Mouse (Mus musculus) ZHBTc4 (cell line): ENCODE measurements around the gene Efemp2.

Experiments
- DNase-seq: peaks from one replicate; pipeline ENCODE4 v3.0.0-alpha.2; 2011; ENCODE audit warnings: low read depth, low spot score

Gene Efemp2

DNA sequence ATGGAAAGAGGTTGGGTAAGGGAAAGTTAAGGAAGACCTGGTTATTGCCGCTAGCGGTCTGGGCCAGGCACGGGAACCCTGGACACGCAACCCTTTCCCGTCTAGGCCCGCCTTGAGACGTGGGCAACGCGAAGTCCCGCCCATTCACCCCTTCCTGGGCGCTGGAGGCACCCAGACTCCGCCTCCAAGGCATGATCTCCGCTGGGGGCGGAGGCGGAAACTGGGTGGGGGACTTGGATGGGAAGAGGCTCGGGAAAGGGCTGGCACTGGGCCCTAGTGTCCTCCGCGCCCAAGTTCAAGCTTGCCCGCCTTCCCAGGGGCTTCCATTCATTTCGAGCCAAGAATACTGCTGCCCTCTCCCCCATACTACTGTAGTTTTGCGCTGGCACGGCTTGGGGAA lies at the start of gene Efemp2:
Gene Efemp2 (plus strand): TSS at position 235 of the 400 bp plus-strand sequence.
- DNase-seq = peak; percentile 91

DNA sequence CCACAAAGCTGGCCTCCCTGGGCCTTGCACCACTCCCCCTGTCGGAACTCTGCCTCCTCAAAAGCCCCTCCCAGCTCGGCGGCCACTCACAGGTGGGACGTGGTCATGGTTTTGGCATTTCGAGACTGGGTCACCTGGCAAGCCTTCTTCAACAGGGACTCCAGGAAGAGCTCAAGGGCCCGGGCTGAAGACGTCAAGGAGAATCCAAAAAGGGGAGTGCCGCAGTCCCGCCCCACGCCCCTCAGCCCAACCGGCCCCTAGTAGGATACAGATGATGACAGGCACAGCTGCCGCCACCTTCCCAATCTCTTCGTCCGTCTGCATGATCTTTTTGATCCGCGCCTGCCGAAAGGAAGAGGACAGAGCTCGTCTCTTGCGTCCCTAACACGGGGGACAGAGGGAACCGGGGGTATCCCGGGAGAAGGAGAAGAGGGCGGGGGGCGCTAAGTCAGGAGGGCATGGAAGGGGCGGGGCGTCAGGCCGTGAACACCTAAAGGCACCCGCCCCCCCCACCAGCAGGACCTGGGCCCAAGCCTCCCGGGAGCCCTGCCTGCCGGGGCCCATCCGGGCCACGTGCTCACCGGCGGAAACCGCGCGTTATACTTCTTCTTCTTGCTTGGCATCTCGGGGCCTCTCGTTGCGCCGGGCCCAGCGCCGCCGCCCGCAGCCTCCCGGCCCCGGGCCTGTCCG lies 49.5 kb upstream of the Efemp2 start:
- DNase-seq = peak; percentile 82

DNA sequence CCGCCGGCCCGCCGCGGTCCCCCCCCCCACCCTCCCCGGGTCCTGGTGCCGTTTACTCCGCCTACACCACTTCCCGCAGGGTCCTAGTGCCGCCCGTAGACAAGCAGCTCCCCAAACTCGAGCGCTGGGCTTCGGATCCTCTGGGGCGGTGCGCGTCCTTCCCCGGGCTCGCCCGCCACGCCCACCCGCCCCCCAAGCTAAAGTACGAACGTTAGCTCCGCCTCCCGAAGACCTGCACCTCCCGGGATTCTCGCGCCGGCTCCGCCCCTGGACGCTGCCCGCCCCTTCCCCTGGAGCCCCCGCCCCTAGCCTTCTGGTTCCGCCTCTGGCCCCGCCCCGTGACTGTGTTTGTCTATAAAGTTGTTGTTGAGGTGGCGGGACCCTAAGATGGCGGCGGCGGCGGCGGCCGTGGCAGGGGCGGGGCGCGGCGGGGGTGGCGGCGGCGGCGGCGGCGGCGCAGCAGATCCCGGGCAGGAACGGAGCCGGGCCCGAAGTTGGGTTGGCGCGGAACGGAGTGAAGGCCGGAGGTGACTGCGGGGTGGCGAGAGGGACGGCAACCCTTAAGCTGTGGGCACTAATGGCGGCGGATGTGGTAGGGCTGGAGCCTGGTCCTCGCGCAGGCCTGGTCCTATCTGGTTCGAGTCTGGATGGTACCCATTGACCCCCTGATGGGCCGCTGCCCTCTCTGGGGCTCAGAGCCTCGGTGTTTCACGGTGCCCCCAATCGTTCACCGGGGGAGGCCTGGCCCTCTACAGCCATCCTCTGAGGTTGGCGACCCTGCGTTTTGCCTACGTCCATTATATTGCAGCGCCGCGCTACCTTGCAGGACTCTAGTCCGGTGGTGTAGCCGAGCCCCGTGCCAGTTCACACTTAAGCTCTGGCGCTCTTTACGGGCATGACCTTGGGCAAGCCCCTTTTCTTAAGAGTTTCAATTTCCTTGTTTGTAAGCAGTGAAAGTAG lies 48.7 kb upstream of the Efemp2 start, which contains the start of the genes Drap1 and AI837181:
Gene Drap1 (minus strand): TSS at position 198 of the 960 bp plus-strand sequence.
Gene AI837181 (plus strand): TSS at position 363 of the 960 bp plus-strand sequence.
- peak; percentile 98 for DNase-seq

GRCm38 (mm10) chr19:5425906-5426565 lies 47.7 kb upstream of the Efemp2 start:
- DNase-seq = no peak

- no peak for DNase-seq
Observed at GRCm38 (mm10) chr19:5426640-5427290, 47.0 kb upstream of the Efemp2 start.

GRCm38 (mm10) chr19:5428083-5428482 lies 45.7 kb upstream of the Efemp2 start:
- DNase-seq = peak; percentile 40

DNA sequence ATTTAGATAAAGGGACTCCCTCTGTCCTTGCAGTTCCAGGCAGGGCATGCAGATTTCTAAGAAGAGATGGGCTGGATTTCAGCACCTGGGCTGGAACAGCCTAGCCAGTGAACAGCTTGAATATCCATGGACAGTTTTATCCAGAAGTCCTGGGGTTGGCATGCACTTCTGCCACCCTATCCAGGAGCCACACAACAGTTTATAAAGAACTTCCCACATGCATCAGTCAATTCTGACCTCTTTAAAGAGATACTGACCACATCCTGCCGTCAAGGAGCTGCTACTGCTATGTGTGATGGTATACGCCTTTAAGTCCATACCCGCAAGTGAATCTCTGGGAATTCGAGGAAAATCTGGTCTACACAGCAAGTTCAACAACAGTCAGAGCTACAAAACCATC lies 44.5 kb upstream of the Efemp2 start:
- no peak for DNase-seq

- no peak for DNase-seq
Observed at GRCm38 (mm10) chr19:5429806-5430205, 43.9 kb upstream of the Efemp2 start.

GRCm38 (mm10) chr19:5430408-5430807 lies 43.3 kb upstream of the Efemp2 start:
- DNase-seq = no peak

- DNase-seq = no peak
Observed at GRCm38 (mm10) chr19:5431911-5432464, 41.8 kb upstream of the Efemp2 start.

DNA sequence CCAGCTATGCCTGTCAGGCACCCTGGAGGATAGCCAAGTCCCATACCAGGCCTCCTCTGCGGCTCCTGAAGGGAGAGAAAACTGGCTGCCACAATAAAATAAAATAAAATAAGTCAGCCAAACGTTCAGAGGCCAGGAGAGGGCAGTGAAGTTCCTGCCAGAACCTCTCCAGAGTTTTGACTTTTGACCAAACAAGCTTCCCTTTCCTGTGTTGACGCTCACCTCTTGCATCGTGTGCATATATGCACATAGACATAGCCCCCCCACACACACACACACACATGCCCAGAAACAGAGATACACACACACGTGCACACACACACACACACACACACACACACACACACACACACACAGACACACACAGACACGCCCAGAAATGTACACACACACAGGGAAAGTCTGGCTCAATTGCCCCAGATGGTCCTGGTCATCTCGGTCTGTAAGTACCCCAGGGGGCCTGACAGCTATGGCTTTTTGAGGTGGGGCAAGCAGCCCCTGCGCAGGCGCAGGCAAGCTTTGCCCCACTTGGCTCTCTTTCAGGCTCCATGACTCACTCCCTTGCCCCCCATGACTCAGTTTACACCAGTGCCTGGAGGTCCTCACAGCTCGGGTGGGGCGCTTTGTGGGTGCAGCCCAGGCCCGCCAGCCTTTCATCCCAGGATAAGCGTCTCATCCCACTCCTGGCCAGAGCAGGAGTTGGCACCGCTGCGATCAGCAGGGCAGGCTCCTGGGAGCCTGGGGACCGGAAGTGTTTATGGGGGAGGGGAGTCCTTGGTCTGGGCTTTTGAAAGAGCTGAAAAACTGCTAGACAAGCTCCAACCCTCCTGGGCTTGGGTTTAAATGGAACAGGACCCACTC lies 40.5 kb upstream of the Efemp2 start:
- peak; percentile 53 for DNase-seq

DNA sequence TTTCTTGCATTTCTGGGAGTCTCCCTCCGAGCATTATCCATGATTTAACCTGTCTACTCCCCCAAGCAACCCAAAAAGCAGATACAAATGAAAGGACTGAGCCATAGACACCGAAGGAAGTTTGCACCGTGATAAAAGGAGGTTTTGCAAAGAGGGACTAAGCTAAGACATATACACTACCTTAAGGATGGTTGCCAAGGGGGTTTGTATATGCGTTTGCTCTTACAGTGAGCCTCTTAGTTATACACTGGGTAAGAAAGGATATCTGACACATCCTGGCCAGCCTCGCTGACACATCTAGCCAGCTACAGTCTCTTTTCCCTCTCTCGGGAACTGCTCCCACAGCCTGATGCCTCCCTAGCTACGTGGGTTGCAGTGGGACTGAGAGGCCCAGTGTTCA lies 39.8 kb upstream of the Efemp2 start:
- DNase-seq = no peak

- DNase-seq = no peak
Observed at GRCm38 (mm10) chr19:5444371-5444908, 29.3 kb upstream of the Efemp2 start.

GRCm38 (mm10) chr19:5444954-5445353 lies 28.8 kb upstream of the Efemp2 start:
- peak; percentile 20 for DNase-seq

DNA sequence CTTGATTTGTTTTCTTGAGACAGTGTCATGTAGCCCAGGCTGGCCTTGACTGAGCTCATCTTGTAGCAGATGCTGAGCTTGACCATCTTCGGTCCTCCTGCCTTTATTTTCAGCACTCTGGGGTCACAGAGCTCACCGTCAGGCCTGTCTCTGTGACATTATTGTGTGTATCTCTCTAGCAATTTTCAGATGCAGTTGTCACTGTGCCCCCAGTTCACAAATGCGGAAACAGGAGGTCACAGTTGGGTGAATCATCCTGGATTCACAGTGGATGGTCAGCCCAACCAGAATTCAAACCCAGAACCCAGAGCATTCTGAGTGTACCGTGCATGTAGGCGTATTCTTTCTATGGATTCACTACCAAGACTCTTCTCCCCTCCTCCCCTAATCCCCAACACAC lies 28.0 kb upstream of the Efemp2 start:
- no peak for DNase-seq

DNA sequence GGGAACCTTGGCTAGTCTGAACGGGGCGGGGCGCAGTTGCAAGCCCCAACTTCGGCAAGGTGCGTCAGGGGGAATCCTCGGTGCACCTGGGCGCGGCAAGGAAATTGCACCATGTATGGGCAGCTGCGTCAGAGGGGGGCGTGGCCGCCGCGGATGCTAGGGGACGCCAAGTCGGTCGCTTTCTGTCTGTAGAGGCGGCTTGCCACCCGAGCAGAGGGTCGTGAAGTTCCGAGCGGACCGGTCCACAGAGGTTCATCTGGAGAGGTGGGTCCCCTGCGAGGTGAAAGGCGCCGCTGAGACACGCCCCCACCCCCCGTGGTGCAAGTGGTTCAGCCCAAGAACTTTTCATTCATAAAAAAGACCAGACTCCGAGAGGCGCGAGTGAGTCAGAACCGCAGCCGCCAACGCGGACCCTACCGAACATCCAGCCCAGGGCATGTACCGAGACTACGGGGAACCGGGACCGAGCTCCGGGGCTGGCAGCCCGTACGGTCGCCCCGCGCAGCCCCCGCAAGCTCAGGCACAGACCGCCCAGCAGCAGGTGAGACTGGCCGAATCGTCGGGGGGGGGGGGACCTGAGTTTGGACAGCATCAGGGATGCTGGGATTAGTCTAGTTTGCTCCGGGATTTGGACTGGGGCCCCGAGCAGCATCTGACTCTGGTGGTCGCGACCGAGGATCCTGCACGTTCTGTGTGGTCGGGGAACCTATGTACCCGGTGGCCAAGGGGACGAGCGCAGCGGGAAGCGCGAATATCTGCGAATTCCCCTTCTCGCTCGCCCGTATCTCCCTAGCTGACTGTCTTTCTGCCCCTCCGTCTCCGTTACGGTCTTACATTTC lies 26.0 kb upstream of the Efemp2 start, which contains the start of gene Fosl1:
Gene Fosl1 (plus strand): TSS at position 33 of the 839 bp plus-strand sequence.
- peak; percentile 85 for DNase-seq

DNA sequence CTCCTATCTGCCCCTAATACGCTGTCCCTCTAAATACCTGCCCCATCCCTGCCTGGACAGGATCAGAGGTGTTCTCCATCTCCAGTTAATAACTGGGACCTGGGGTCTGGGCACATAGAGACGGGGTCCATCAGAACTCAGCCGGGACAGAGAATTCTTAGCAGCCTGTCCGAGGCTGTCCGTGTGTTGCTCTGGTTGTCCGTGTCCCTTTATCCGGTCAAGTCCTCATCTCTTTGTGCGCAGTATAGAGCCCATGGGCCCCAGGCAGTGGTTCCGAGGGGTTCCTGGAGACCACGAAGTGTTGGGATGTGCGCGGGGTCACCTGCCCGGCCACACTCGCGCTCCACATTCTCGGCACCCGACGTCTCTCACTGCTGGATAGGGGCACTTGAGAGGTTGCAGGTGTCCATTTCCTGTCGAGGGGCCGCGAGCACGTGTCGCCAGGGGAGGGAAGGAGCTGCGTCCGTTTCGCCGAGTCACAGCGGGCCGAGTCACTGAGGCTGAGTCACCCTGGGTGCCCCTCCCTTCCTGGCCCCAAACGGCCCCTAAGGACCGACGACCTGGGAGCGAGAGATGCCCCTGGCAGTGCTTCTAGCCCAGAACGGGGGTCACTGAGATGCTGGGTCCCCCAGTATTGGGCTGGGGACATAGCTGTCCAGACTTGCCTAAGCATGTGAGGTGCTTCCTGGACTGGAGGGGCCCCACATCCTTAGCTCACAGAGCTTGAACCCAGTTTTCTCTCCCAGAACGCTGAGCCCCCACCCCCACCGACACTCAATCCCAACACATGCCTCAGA lies 25.2 kb upstream of the Efemp2 start:
- peak; percentile 29 for DNase-seq

GRCm38 (mm10) chr19:5449673-5450072 lies 24.1 kb upstream of the Efemp2 start:
- DNase-seq = no peak
